Mouse (Mus musculus) activated CD4-positive, CD25-positive, alpha-beta regulatory T cell, adult 9 weeks (primary cell): ENCODE measurements around the gene Ywhae. TPM values are rescaled to one million over a fixed set of nuclear protein-coding genes. Genes with fewer than 3 reads are reported as not detected.

ENCODE experiments used
- polyA plus RNA-seq: library from polyadenylated mRNA; unstranded; fragments of 100-300 nt; shearing (Covaris generic); gene quantifications from one replicate; pipeline ENCODE4 v1.2.1, GENCODE M21; 2017

The Ywhae gene
- polyA plus RNA-seq: 256 TPM

DNA sequence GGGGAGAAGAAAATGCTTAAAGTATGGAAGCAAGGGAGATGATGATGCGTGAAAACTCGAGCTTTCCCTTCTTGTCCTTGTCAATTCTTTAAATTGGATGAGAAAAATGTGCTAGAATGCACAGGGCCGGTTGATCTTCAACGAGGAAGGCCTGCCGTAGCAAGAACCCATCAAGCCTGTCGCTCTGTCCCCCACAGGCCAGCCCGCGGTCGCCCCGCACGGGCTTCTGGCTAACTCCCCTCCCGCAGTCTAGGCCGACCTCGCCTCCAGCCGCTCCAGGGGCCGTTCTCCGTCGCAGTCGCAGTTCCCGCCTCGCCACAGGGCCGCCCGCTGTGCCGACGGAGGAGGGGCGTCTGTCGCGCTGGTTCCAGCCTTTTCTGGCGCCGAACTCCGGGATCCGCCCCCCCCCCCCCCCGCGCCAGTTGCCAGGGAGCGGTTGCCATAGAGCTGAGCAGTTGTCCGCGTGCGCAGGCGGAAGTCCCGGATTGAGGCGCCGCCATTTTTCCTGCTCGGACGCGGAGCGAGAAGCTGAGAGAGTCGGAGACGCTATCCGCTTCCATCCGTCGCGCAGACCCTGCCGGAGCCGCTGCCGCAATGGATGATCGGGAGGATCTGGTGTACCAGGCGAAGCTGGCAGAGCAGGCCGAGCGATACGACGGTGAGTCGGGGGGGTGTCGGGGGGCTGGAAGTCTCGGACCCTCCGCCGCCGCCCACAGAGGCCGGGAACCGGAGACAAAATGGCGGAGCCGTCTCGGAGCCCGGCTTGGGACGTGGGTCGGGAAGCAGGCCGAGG, at the start of gene Ywhae:
Ywhae (plus strand) TSS at position 436 of the 793 bp plus-strand sequence.

DNA sequence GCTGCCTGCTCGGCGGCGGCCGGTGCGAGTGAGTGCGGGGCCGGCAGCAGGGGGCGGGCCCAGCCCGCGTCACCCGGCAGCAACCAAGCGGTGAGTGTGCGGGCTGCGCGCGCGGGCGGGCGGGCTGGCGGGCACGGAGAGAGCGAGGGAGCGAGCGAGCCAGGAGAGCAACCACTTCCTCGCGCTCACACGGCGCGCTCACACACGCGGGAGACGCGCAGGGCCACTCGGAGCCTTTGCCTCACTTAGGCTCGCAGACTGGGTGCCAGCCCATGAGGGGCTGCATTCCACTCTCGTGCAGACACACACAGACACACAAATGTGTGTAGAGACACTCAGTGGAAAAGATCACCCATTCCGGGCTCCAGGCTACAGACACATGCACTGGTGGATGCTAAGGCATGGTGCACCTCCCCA, 63.4 kb downstream of the Ywhae start, which contains the start of gene Doc2b:
Doc2b (minus strand) TSS at position 21 of the 417 bp plus-strand sequence.

Other genes with a start within 250 kb of the Ywhae start
- 75.9 TPM for gene Prpf8, start 246.1 kb upstream of the Ywhae start, polyA plus RNA-seq
- not detected for gene Rilp, start 222.8 kb upstream of the Ywhae start, polyA plus RNA-seq
- 1.4 TPM for gene Scarf1, start 219.3 kb upstream of the Ywhae start, polyA plus RNA-seq
- 80.3 TPM for gene Slc43a2, start 201.2 kb upstream of the Ywhae start, polyA plus RNA-seq
- gene Pitpna, start 144.8 kb upstream of the Ywhae start, polyA plus RNA-seq: 55.6 TPM
- gene Inpp5k, start 101.9 kb upstream of the Ywhae start, polyA plus RNA-seq: 130 TPM
- 46.1 TPM for gene Myo1c, start 82.4 kb upstream of the Ywhae start, polyA plus RNA-seq
- gene Crk, start 53.6 kb upstream of the Ywhae start, polyA plus RNA-seq: 11.5 TPM
- not detected for gene Doc2b, start 63.2 kb downstream of the Ywhae start, polyA plus RNA-seq
- 11.1 TPM for gene Rph3al, start 205.6 kb downstream of the Ywhae start, polyA plus RNA-seq